Mouse (Mus musculus) gastrocnemius, postnatal 14 days (tissue): ENCODE results near the gene Hoxd13. TPM values are rescaled to one million over a fixed set of nuclear protein-coding genes. Genes with fewer than 3 reads are reported as not detected.

Experiments
- DNase-seq: peaks from one replicate; pipeline ENCODE4 v3.0.0; 2021; ENCODE audit warnings: mixed read lengths
- intact Hi-C: fragments of 180-260 bp; cut with DNase I; formaldehyde crosslinking; loops from one replicate; pipeline ENCODE4 v1.15.1; 2025; ENCODE audit warnings: low total_unique reads
- total RNA-seq, 2 experiments: library from RNA; stranded (reverse); gene quantifications; 2 replicates each; pipeline ENCODE4 v1.2.3; 2021

Hoxd13 gene
- total RNA-seq, 2 experiments from 2014 or later: not detected

- no peak for DNase-seq
- intact Hi-C loops: no loop called here
These were observed 21.6 kb downstream of the Hoxd13 start for GRCm38 (mm10) chr2:74689574-74690337.

GRCm38 (mm10) chr2:74690338-74690716, 22.2 kb downstream of the Hoxd13 start:
- DNase-seq: no peak
- intact Hi-C loops: no loop called here

GRCm38 (mm10) chr2:74691022-74691951, 23.2 kb downstream of the Hoxd13 start, which contains the start of gene Hoxd10:
Hoxd10 (plus strand) TSS chr2:74691924.
- DNase-seq: peak; percentile 84
- intact Hi-C loops: no loop called here

GRCm38 (mm10) chr2:74691995-74692807, 24.1 kb downstream of the Hoxd13 start:
- intact Hi-C loops: no loop called here
- no peak for DNase-seq

GRCm38 (mm10) chr2:74692808-74693431, 24.8 kb downstream of the Hoxd13 start:
- DNase-seq: no peak
- intact Hi-C loops: no loop called here

GRCm38 (mm10) chr2:74693432-74693827, 25.3 kb downstream of the Hoxd13 start:
- intact Hi-C loops: no loop called here
- no peak for DNase-seq

GRCm38 (mm10) chr2:74694066-74694465, 26.0 kb downstream of the Hoxd13 start:
- intact Hi-C loops: no loop called here
- no peak for DNase-seq

GRCm38 (mm10) chr2:74695383-74695782, 27.3 kb downstream of the Hoxd13 start:
- intact Hi-C loops: no loop called here
- no peak for DNase-seq

GRCm38 (mm10) chr2:74695813-74696430, 27.8 kb downstream of the Hoxd13 start:
- no peak for DNase-seq
- intact Hi-C loops: no loop called here

GRCm38 (mm10) chr2:74696442-74697335, 28.6 kb downstream of the Hoxd13 start:
- intact Hi-C loops: no loop called here

GRCm38 (mm10) chr2:74697567-74698121, 29.5 kb downstream of the Hoxd13 start, which contains the start of gene Hoxd9:
Hoxd9 (plus strand) TSS chr2:74697727.
- DNase-seq: peak; percentile 77
- intact Hi-C loops: no loop called here

More at GRCm38 (mm10) chr2:74696442-74697335, 28.6 kb downstream of the Hoxd13 start:
- no peak for DNase-seq

- no peak for DNase-seq
- intact Hi-C loops: no loop called here
These were observed 30.3 kb downstream of the Hoxd13 start for GRCm38 (mm10) chr2:74698201-74699052.

GRCm38 (mm10) chr2:74699053-74699430, 30.9 kb downstream of the Hoxd13 start:
- intact Hi-C loops: no loop called here
- DNase-seq: no peak

- intact Hi-C loops: loop anchor here (5.0 kb wide), 3 partner anchors 267 to 612 kb away; no protein-coding TSS in a partner anchor
- no peak for DNase-seq
These were observed 31.8 kb downstream of the Hoxd13 start for GRCm38 (mm10) chr2:74699664-74700545.

- DNase-seq: no peak
- intact Hi-C loops: loop anchor here (5.0 kb wide), 3 partner anchors 267 to 612 kb away; no protein-coding TSS in a partner anchor
These were observed 32.5 kb downstream of the Hoxd13 start for GRCm38 (mm10) chr2:74700546-74701112.
